Mouse (Mus musculus): ENCODE measurements at regions not wholly inside any gene's neighbourhood (a gene's known extent, or its start where the extent isn't known, plus 50 kb on each side); places are given as distances from the start of the nearest gene placed in this dataset.

GRCm38 (mm10) chr3:129049899-129050597 lies 149.6 kb upstream of the Pitx2 start:
- dilution Hi-C loops (cut with MboI; ENCODE audit: extremely low pct_ligation_motif_present, extremely low pct_unique_long_range_greater_than_20kb, low sequenced_read_pairs) (no loop called here), in situ Hi-C loops (cut with MboI; ENCODE audit: low pct_ligation_motif_present, low pct_unique_long_range_greater_than_20kb, low sequenced_read_pairs) (no loop called here)
- H3K4me1 ChIP-seq (ENCODE audit: control insufficient read depth in 1 of 2, insufficient read depth in 2 of 2): no peaks in the 10 kb centered on the region
- H3K36me3 ChIP-seq (replicated peaks in 1 of 2; ENCODE audit: control insufficient read depth in 1 of 2, insufficient read depth in 1 of 2, low read length in 1 of 2): no peaks in the 10 kb centered on the region
- no peak overlapping the region for H3K9ac ChIP-seq (ENCODE audit: insufficient read depth, low read depth)
- H3K79me2 ChIP-seq (replicated peaks; ENCODE audit: control insufficient read depth, extremely low read depth, insufficient read depth, poor library complexity, severe bottlenecking): no peaks in the 10 kb centered on the region
- no peak for TF ChIP-seq MAZ (IDR thresholded peaks at IDR 0.05; ENCODE audit: low read depth, low read length)
- TF ChIP-seq RAD21 (IDR thresholded peaks at IDR 0.05; ENCODE audit: low read depth, low read length): no peak
- TF ChIP-seq MXI1 (IDR thresholded peaks at IDR 0.05; ENCODE audit: low read depth, low read length): no peak
- no peak for TF ChIP-seq CHD2 (IDR thresholded peaks at IDR 0.05; ENCODE audit: low read length)
- no peak for TF ChIP-seq ZMIZ1 (IDR thresholded peaks at IDR 0.05; ENCODE audit: low read depth, low read length)
- TF ChIP-seq TBP (conservative IDR thresholded peaks at IDR 0.05; ENCODE audit: low read depth, low read length): no peak
- TF ChIP-seq ZC3H11A (IDR thresholded peaks at IDR 0.05; ENCODE audit: low read depth, low read length): no peak
- no peak for TF ChIP-seq USF2 (conservative IDR thresholded peaks at IDR 0.05; ENCODE audit: low read depth, low read length)
- no peak for TF ChIP-seq MAX (IDR thresholded peaks at IDR 0.05; ENCODE audit: low read length)
- no peak for TF ChIP-seq GABPA (IDR thresholded peaks at IDR 0.05; ENCODE audit: insufficient replicate concordance, low read depth, low read length)
- TF ChIP-seq ETS1 (conservative IDR thresholded peaks at IDR 0.05; ENCODE audit: low read depth, low read length): no peak
- no peak for TF ChIP-seq MYC (IDR thresholded peaks at IDR 0.05; ENCODE audit: low read depth, low read length)
- H3K27ac ChIP-seq (ENCODE audit: insufficient read depth, low read depth): no peak overlapping the region
- DNase-seq (ENCODE audit: extremely low read depth): no peak
- H3K4me3 ChIP-seq (replicated peaks in 1 of 3; ENCODE audit: low read depth in 2 of 3, low read length in 2 of 3, poor library complexity in 1 of 3): no peak overlapping the region
- H3K27me3 ChIP-seq (replicated peaks): no peaks in the 10 kb centered on the region
- H3K4me2 ChIP-seq (ENCODE audit: insufficient read depth, low read depth, poor library complexity, severe bottlenecking): no peak overlapping the region
- peaks cover 46% of the 10 kb centered on the region for H3K9me3 ChIP-seq (replicated peaks; ENCODE audit: low read length)

GRCm38 (mm10) chr3:129065457-129066364 lies 134.0 kb upstream of the Pitx2 start:
- H3K36me3 ChIP-seq (replicated peaks in 1 of 2; ENCODE audit: control insufficient read depth in 1 of 2, insufficient read depth in 1 of 2, low read length in 1 of 2): no peaks in the 10 kb centered on the region

More at GRCm38 (mm10) chr3:129065457-129066364, 134.0 kb upstream of the Pitx2 start:
- no peak for DNase-seq (ENCODE audit: extremely low read depth)
- H3K27me3 ChIP-seq (replicated peaks): no peaks in the 10 kb centered on the region
- H3K4me3 ChIP-seq (replicated peaks in 1 of 3; ENCODE audit: low read depth in 2 of 3, low read length in 2 of 3, poor library complexity in 1 of 3): no peak overlapping the region
- no peaks in the 10 kb centered on the region for H3K4me1 ChIP-seq (ENCODE audit: control insufficient read depth in 1 of 2, insufficient read depth in 2 of 2)
- TF ChIP-seq MEF2A (IDR thresholded peaks at IDR 0.05; ENCODE audit: borderline replicate concordance, low read depth, low read length): no peak
- no peak for TF ChIP-seq ZNF384 (IDR thresholded peaks at IDR 0.05; ENCODE audit: low read depth, low read length)
- TF ChIP-seq CTCF (conservative IDR thresholded peaks at IDR 0.05 in 1 of 2, IDR thresholded peaks at IDR 0.05 in 1 of 2; ENCODE audit: low read depth in 2 of 2, low read length in 2 of 2): no peak
- TF ChIP-seq ZC3H11A (IDR thresholded peaks at IDR 0.05; ENCODE audit: low read depth, low read length): no peak
- in situ Hi-C loops (cut with MboI; ENCODE audit: low pct_ligation_motif_present, low pct_unique_long_range_greater_than_20kb, low sequenced_read_pairs): no loop called here
- no peak overlapping the region for H3K27ac ChIP-seq (ENCODE audit: insufficient read depth, low read depth)
- H3K9me3 ChIP-seq (replicated peaks; ENCODE audit: low read length): peaks cover 43% of the 10 kb centered on the region
- dilution Hi-C loops (cut with MboI; ENCODE audit: extremely low pct_ligation_motif_present, extremely low pct_unique_long_range_greater_than_20kb, low sequenced_read_pairs): no loop called here
- no peak overlapping the region for H3K4me2 ChIP-seq (ENCODE audit: insufficient read depth, low read depth, poor library complexity, severe bottlenecking)
- no peaks in the 10 kb centered on the region for H3K79me2 ChIP-seq (replicated peaks; ENCODE audit: control insufficient read depth, extremely low read depth, insufficient read depth, poor library complexity, severe bottlenecking)
- no peak overlapping the region for H3K9ac ChIP-seq (ENCODE audit: insufficient read depth, low read depth)

Measured in CH12.LX (cell line).